Mouse (Mus musculus) cortical plate, adult 2 months (tissue): ENCODE results near the gene Prodh2. TPM values are rescaled to one million over a fixed set of nuclear protein-coding genes. Genes with fewer than 3 reads are reported as not detected.
A peak's percentile ranks its signal among the peaks of the same experiment; 100 is the strongest.

Experiments
- H3K27ac ChIP-seq: fragments of 200-500 bp; 2 replicates; pipeline ENCODE4 v1.5.1; 2012; ENCODE audit warnings: low read length, control low read depth, inconsistent platforms; ENCODE audit not compliant: insufficient read depth
- H3K4me1 ChIP-seq: fragments of 200-500 bp; 2 replicates; pipeline ENCODE4 v1.6.1; 2011; ENCODE audit warnings: low read length; ENCODE audit not compliant: control insufficient read depth, insufficient read depth
- H3K4me3 ChIP-seq: fragments of 200-500 bp; 2 replicates; pipeline ENCODE4 v1.5.1; 2011; ENCODE audit warnings: mild to moderate bottlenecking, low read length, control low read depth; ENCODE audit not compliant: insufficient read depth
- CTCF ChIP-seq: fragments of 200-500 bp; IDR thresholded peaks from 2 replicates; pipeline ENCODE4 v1.5.1; 2011; ENCODE audit warnings: mild to moderate bottlenecking, control low read depth, low read length; ENCODE audit not compliant: insufficient read depth; ENCODE audit errors: extremely low read depth
- POLR2A ChIP-seq: fragments of 200-500 bp; IDR thresholded peaks from 2 replicates; pipeline ENCODE4 v1.6.1; 2011; ENCODE audit warnings: mild to moderate bottlenecking, low read length, control low read depth; ENCODE audit not compliant: insufficient read depth; ENCODE audit errors: extremely low read depth
- polyA plus RNA-seq: library from polyadenylated mRNA; depleted of rRNA; stranded (reverse); fragments of >200 nt; gene quantifications from 2 replicates; pipeline ENCODE4 v1.2.3, GENCODE M21; 2012; rRNA removed

Prodh2 gene
- not detected in 2 replicates for polyA plus RNA-seq

DNA sequence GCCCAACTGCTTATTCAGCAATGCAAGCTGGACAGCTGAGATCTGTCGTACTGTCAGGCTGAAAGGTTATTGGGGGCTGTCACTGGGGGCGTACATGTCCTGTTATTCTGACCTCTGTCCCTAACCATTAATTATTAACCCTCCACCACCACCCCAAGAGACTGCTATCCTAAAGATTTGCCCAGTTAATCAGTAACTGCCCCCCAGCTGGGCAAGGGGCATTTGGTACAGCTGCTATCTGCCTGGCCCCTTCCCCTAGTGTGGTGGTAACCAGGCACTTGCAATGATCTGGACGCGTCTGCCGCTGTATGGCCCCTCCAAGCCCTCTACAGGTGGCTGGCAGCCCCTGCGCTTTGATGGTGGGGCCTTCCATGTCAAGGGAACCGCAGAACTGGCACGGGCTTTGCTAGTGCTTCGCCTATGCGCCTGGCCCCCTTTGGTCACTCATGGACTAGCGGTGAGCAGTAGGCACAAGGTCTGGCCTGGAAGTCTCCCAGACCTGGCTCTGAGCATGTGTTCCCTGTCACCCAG, at the start of gene Prodh2:
TSS of gene Prodh2 (plus strand) at position 222 of the 531 bp plus-strand sequence.
- TF ChIP-seq POLR2A, result no peak
- no peak for TF ChIP-seq CTCF
- Histone ChIP-seq H3K27ac (no peak within 1 kb of the TSS), H3K4me3 (no peak within 1 kb of the TSS), H3K4me1 (no peaks in the 10 kb centered on the region)

DNA sequence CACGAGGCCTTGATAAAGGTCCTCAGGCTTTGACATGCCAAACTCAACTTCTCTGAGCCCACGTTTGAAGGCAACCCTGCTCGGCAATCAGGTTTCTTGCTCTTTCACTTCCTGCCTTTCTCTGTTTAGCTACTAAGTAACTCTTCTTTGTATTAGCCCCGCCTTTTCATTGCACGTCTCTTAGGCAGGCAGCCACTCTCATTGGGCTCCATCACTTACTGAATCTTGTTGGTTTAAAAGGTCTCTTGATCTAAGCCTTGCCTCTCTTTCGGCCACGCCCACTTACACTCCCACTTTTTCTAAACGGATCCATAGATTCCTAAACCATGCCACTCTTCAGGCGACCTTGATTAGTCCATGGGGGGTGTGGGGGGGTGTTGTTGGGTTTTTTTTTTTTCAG, 49.7 kb upstream of the Prodh2 start:
- TF ChIP-seq CTCF (no peak), POLR2A (no peak)
- Histone ChIP-seq H3K4me1 (no peaks in the 10 kb centered on the region), H3K4me3 (peak overlapping the region; percentile 87), H3K27ac (no peak overlapping the region)

DNA sequence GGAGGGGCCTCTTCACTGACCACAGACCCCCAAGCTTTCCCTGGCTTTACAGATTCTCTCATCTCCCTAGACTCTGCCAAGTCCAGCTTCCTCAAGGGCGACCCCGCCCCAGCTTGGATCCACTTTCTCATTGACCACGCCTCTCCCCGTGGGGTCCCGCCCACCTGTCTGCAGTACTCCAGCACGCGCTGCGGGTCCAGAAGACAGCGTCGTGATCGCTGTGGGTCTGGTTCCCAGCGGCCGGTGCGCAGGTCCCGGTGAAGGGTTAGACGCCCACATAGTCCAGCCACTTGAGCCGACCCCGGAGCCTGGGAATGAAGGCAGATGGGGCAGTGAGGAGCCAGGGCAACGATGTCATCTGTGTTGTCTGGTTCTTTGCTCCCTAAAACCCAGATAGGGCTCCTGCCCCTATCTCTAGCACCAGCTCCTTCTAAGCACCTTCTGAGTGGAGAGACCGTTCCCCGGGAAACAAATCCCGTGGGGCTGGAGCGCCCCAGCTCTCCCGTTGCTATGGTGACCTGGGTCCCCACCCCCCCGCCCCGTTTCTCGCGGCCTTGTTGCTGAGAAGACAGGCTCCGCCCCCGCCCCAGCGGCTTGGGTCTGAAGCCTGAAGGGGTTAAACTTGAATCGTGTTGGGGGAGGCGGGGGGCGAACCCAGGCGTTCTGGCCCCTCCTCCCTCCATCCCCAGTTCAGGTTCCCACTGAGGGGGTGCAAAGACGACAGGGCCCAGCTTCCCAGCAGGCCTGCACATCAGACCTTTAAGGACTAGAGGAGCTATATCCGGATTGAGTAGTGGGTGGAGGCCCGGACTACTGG, 49.1 kb upstream of the Prodh2 start:
- no peak for TF ChIP-seq CTCF
- TF ChIP-seq POLR2A, result peak; percentile 51; the same call in 1 of the 2 replicates
- peak overlapping the region; percentile 87 for H3K4me3 ChIP-seq

DNA sequence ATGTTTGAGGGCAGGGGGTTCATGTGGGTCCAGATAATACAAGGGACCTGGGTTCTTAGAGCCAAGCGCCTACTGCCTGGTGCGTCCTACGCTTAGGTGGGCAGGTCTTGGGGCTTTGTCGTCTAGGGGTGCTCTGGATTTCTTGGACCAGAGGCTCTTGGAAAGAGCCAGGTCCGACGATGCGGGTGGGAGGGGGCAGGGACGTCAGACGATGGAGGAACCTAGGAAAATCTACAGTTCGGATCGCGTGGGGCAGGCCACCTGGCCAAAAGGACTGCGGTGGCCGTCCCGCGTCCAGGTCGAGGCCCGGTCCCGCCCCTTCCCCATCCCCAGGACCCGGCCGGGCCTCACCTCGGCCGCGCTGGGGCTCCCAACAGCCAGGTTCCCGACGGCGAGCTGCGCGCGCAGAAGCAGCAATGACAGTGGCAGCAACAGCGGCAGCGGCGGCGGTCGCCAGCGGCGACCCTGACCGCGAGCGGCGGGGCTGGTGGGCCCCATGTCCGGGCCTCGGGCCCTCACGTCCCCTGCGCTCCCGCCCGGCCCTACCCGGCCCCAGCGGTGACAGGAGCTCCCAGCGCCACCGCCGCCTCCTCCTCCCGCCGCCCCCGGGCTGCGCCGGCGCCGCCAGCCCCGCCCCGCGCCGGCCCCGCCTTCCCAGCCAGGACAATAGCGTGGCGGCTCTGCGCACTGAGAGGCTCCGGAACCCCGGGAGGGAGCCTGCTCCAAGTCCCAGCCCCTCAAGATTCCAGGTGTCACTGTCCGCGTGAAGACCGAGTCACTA, 48.3 kb upstream of the Prodh2 start, which contains the start of gene Aplp1:
TSS of gene Aplp1 (minus strand) at position 565 of the 781 bp plus-strand sequence.
- Histone ChIP-seq H3K4me3 (peak within 1 kb of the TSS; percentile 87), H3K4me1 (no peaks in the 10 kb centered on the region), H3K27ac (peak within 1 kb of the TSS; percentile 98)
- TF ChIP-seq POLR2A, result no peak
- no peak for TF ChIP-seq CTCF

More for the DNA sequence above, 49.1 kb upstream of the Prodh2 start:
- Histone ChIP-seq H3K27ac (peak overlapping the region; percentile 98), H3K4me1 (no peaks in the 10 kb centered on the region)

GRCm38 (mm10) chr7:30450241-30450640, 43.2 kb upstream of the Prodh2 start:
- H3K4me1 ChIP-seq, result no peaks in the 10 kb centered on the region
- 0 out of 2 replicates have a peak overlapping the region, but pooled peaks have one; percentile 34 for H3K27ac ChIP-seq
- H3K4me3 ChIP-seq, result no peak overlapping the region
- TF ChIP-seq POLR2A (no peak), CTCF (no peak)

GRCm38 (mm10) chr7:30453327-30453726, 40.1 kb upstream of the Prodh2 start:
- Histone ChIP-seq H3K4me1 (no peaks in the 10 kb centered on the region), H3K27ac (no peak overlapping the region), H3K4me3 (no peak overlapping the region)
- TF ChIP-seq POLR2A, result no peak

DNA sequence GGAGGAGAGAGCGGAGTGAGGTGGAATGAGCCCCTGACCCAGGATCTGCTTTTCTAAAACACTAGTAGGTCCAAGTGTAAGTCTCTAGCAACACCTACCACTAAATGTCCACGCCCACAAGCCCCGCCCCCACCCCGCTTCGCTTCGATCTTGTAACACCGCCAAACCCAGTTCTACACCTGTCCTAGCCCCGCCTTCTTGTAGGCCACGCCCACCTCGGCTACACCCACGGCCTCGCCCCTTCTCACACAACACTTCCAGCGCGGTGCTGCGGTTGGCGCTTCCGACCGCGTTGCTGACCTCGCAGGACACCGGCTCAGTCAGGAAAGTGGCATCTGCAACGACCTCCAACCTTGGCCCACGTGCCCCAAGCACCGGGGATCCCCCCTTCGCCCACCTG, 39.7 kb upstream of the Prodh2 start:
- H3K27ac ChIP-seq, result no peak overlapping the region
- TF ChIP-seq POLR2A (no peak), CTCF (no peak)
- no peaks in the 10 kb centered on the region for H3K4me1 ChIP-seq
- no peak overlapping the region for H3K4me3 ChIP-seq

DNA sequence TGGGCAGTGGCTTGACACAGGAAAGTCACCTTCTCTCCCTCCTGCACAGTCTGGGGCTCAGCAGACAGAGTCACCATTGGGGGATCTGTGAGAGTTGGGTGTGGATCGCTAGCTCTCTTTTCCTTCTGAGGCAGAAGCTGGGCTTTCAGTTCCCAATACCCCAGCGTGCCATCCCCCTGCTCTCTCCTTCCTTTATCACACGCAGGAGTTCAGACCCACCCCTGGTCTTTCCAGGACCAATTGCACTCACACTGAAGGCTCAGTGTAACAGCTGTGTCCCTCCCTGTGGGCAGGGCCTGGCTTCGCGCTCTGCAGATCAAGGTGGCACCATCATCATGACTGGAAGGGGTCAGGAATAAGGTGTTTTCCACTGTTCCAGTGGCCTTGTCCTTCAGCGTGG, 39.2 kb upstream of the Prodh2 start:
- H3K4me3 ChIP-seq, result no peak overlapping the region
- no peaks in the 10 kb centered on the region for H3K4me1 ChIP-seq
- TF ChIP-seq POLR2A (no peak), CTCF (no peak)
- no peak overlapping the region for H3K27ac ChIP-seq

DNA sequence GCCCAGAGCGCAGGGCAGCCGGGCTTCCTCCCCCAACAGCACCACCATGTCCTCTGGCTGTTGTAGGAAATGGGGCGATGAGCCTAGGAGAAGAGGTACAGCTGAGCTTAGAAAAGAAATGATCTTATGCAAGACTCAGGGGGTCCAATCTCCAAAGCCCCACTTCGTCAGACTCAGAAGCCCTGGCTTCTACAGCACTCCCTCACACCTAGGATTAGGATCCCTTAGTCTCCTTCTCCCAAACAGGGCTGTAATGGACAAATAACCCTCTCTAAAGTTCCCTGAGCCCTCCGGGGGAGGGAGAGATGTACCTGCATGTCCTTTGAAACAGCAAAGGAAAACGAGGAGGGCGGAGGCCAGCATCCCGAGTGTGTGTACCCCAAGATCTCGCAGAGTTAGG, 36.9 kb upstream of the Prodh2 start:
- Histone ChIP-seq H3K27ac (no peak overlapping the region), H3K4me3 (peak overlapping the region; percentile 16)

More for the DNA sequence above, 36.9 kb upstream of the Prodh2 start:
- TF ChIP-seq POLR2A, result no peak
- TF ChIP-seq CTCF, result no peak
- no peaks in the 10 kb centered on the region for H3K4me1 ChIP-seq
